ENCODE assay signal across 8 mouse cellular contexts in genomic region chr12:70910241-70910720, GRCm38 (mm10). TPM values are rescaled to one million over a fixed set of nuclear protein-coding genes. Genes with fewer than 3 reads are reported as not detected.
DNase-seq lines count a peak whose midpoint lies in the region; ATAC-seq and TF ChIP-seq lines count a peak whose summit lies in the region.

No protein-coding gene starts in this region.

- DNase-seq in MN1 (ENCODE audit: low spot score) = peak; percentile 84
- peak; percentile 82 for DNase-seq in cerebellum, adult 8-10 months
- DNase-seq in forelimb bud, embryonic 11.5 days (ENCODE audit: low read depth, low spot score) = peak; percentile 82
- peak; percentile 83 for DNase-seq in hindbrain, embryonic 10.5 days (ENCODE audit: low spot score)
- peak; percentile 49 to 75 for DNase-seq in layer of hippocampus, adult 8-10 months (ENCODE audit: low spot score in 2 of 2)
- DNase-seq in ovary, adult 18-20 months (ENCODE audit: low spot score) = peak; percentile 33
- DNase-seq in thymus, adult 2 months = peak; percentile 84

- peaks cover 24% of the 10 kb centered on the region for H3K4me1 ChIP-seq in hindbrain, embryonic 10.5 days (replicated peaks)
- H3K4me1 ChIP-seq in lung, embryonic 16.5 days (replicated peaks; ENCODE audit: control insufficient read depth, insufficient read depth, low read length) = no peaks in the 10 kb centered on the region; the same call in 1 of the 2 replicates
- H3K4me1 ChIP-seq in thymus, adult 2 months (replicated peaks; ENCODE audit: control insufficient read depth, insufficient read depth, low read length) = peaks cover 10% of the 10 kb centered on the region

- no peak overlapping the region for H3K9ac ChIP-seq in lung, embryonic 16.5 days (ENCODE audit: low read length)

- 13% methylated on average over 9 of the region's 9 CpGs for WGBS in hindbrain, embryonic 10.5 days
- WGBS in lung, embryonic 16.5 days = 8% methylated on average over 9 of the region's 9 CpGs
- 11% methylated on average over 9 of the region's 9 CpGs for WGBS in thymus, adult 2 months

- H3K27ac ChIP-seq in hindbrain, embryonic 10.5 days = no peak overlapping the region
- no peak overlapping the region for H3K27ac ChIP-seq in lung, embryonic 16.5 days (ENCODE audit: low read length)
- H3K27ac ChIP-seq in thymus, adult 2 months (ENCODE audit: control insufficient read depth, insufficient read depth, low read length) = no peak overlapping the region

- H3K4me3 ChIP-seq in hindbrain, embryonic 10.5 days = no peak overlapping the region
- no peak overlapping the region for H3K4me3 ChIP-seq in lung, embryonic 16.5 days (ENCODE audit: low read length)
- no peak overlapping the region for H3K4me3 ChIP-seq in thymus, adult 2 months (ENCODE audit: control insufficient read depth, insufficient read depth, low read length)

- H3K36me3 ChIP-seq in hindbrain, embryonic 10.5 days = no peaks in the 10 kb centered on the region
- H3K36me3 ChIP-seq in lung, embryonic 16.5 days (ENCODE audit: control insufficient read depth, insufficient read depth, low read length) = no peaks in the 10 kb centered on the region
- H3K36me3 ChIP-seq in thymus, adult 2 months (ENCODE audit: control insufficient read depth, insufficient read depth, low read length) = no peaks in the 10 kb centered on the region

- TF ChIP-seq CTCF in thymus, adult 2 months (IDR thresholded peaks at IDR 0.05; ENCODE audit: borderline replicate concordance, control insufficient read depth, extremely low read depth, insufficient read depth, low read length, poor library complexity) = peak; percentile 73; the same call in 1 of the 2 replicates

- no peak for TF ChIP-seq POLR2A in thymus, adult 2 months (IDR thresholded peaks at IDR 0.05; ENCODE audit: control insufficient read depth, extremely low read depth, insufficient read depth, low read length, poor library complexity)

- peaks cover 5% of the 10 kb centered on the region; the same call in 1 of the 2 replicates for H3K9me3 ChIP-seq in hindbrain, embryonic 10.5 days
- H3K9me3 ChIP-seq in lung, embryonic 16.5 days (ENCODE audit: control insufficient read depth, low read length) = 0 out of 2 replicates have a peak, but pooled peaks cover 4% of the 10 kb centered on the region

- H3K27me3 ChIP-seq in hindbrain, embryonic 10.5 days (ENCODE audit: insufficient read depth, poor library complexity, severe bottlenecking) = no peaks in the 10 kb centered on the region
- H3K27me3 ChIP-seq in lung, embryonic 16.5 days (ENCODE audit: control insufficient read depth, insufficient read depth, low read depth, low read length) = no peaks in the 10 kb centered on the region
- no peaks in the 10 kb centered on the region for H3K27me3 ChIP-seq in thymus, adult 2 months (ENCODE audit: control insufficient read depth, insufficient read depth, low read length)

- no peak overlapping the region for H3K4me2 ChIP-seq in lung, embryonic 16.5 days (ENCODE audit: low read depth, low read length)

- ATAC-seq in lung, embryonic 16.5 days (ENCODE audit: low read depth) = peak; percentile 61

RNA-seq across cellular contexts. Expression of gene Actr10, which starts 27.4 kb away (rescaled TPM):
- polyA plus RNA-seq in hindbrain, embryonic 10.5 days (2016; fragmentation: Nextera tagmentation; extraction: Ambion mirVana) = 210 and 229 TPM in 2 replicates
- total RNA-seq in layer of hippocampus, adult 8-10 months (2022) = 100 to 1,000 TPM; 148 to 170 (median 156) TPM
- 232 and 234 TPM in 2 replicates for polyA plus RNA-seq in lung, embryonic 16.5 days (2015; fragmentation: Nextera tagmentation; extraction: Ambion mirVana)
- 39.0 and 41.8 TPM in 2 replicates for polyA plus RNA-seq in thymus, adult 2 months (2012; rRNA removed)

Comparison
In these comparisons a context has a peak if more than half of its experiments do, and no peak if none do; other contexts are left out.
1. DNase-seq: peak in every context shown above with its lines; median percentile 84 in MN1; 84 in thymus, adult 2 months; 83 in hindbrain, embryonic 10.5 days; 82 in cerebellum, adult 8-10 months; 82 in forelimb bud, embryonic 11.5 days; 62 in layer of hippocampus, adult 8-10 months; 33 in ovary, adult 18-20 months.